ENCODE assay signal across 9 mouse cellular contexts in the genomic region with DNA sequence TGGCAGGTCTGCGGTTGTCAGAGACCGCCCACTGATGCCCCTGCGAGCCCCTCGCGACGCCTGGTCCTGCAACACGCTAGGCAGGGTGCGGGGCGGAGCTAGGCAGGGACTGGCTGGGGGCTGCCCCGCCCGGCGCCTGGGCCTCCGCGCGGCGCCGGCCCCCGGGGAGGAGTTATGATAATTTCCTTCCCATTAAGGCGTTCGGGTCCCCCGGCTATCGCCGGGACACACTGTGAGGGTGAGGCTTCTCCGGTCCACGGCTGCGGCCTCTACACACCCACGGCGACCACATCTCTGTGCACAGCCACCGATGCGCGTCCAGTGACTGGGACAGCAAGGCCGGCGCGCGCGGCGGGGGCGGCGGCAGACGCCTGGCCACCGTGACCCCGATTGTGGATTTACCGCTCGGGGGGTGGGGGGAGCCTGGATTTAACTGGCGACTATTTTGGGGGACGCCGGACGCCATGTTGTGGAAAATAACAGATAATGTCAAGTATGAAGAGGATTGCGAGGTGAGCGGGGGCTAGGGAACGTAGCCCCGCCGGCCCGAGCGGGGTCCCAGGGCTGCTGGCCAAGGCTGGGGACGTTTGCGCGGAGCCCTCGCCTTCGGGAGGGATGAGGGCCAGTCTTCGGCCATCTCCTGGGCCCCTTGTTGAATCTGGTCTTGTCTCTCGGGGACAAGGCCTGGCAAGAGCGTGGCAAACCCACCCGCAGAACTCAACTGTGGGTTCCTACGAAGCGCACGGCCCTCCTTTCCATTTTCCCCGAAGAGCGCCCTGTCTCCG. TPM values are rescaled to one million over a fixed set of nuclear protein-coding genes. Genes with fewer than 3 reads are reported as not detected.
DNase-seq lines count a peak whose midpoint lies in the region; ATAC-seq and TF ChIP-seq lines count a peak whose summit lies in the region.
"Had no signal": no experiment of that assay in that cellular context is flagged by ENCODE, and none has a peak within 500 bp of the region (broad histone marks: within the 10 kb centered on the region; RNA-seq: fewer than 3 reads in every experiment).

Gene Tfap2c (plus strand): TSS at position 223 of the 785 bp plus-strand sequence.

- DNase-seq in testis, postnatal 10 days (ENCODE audit: low spot score) = no peak
- DNase-seq in spleen, postnatal 36 days (ENCODE audit: low spot score in 2 of 2) = no peak
- no peak for DNase-seq in right cerebral cortex, postnatal 10 days (ENCODE audit: low spot score in 2 of 2)
- no peak for DNase-seq in left cerebral cortex, adult 18-20 months (ENCODE audit: low spot score in 2 of 2)

- TF ChIP-seq POLR2A in testis, adult 2 months (IDR thresholded peaks at IDR 0.05; ENCODE audit: control insufficient read depth, low read depth, low read length) = no peak

- H3K27ac ChIP-seq in testis, adult 2 months (ENCODE audit: control insufficient read depth, insufficient read depth, low read depth, low read length) = no peak within 1 kb of the TSS
- H3K27ac ChIP-seq in forebrain, embryonic 13.5 days = peak within 1 kb of the TSS; percentile 51; the same call in 1 of the 2 replicates
- no peak within 1 kb of the TSS for H3K27ac ChIP-seq in kidney, embryonic 16.5 days (ENCODE audit: low read length)

- H3K36me3 ChIP-seq in testis, adult 2 months (ENCODE audit: control insufficient read depth, insufficient read depth, low read length) = no peaks in the 10 kb centered on the region
- no peaks in the 10 kb centered on the region for H3K36me3 ChIP-seq in forebrain, embryonic 13.5 days (ENCODE audit: poor library complexity, severe bottlenecking)
- no peaks in the 10 kb centered on the region for H3K36me3 ChIP-seq in kidney, embryonic 16.5 days (ENCODE audit: insufficient read depth, low read length)

- H3K4me3 ChIP-seq in testis, adult 2 months (ENCODE audit: control insufficient read depth, low read depth, low read length) = peak within 1 kb of the TSS; percentile 35; the same call in 1 of the 2 replicates
- peak within 1 kb of the TSS; percentile 59 for H3K4me3 ChIP-seq in forebrain, embryonic 13.5 days
- peak within 1 kb of the TSS; percentile 41 for H3K4me3 ChIP-seq in kidney, embryonic 16.5 days (ENCODE audit: low read length)

- H3K9me3 ChIP-seq in forebrain, embryonic 13.5 days (replicated peaks) = no peaks in the 10 kb centered on the region
- no peaks in the 10 kb centered on the region for H3K9me3 ChIP-seq in kidney, embryonic 16.5 days (ENCODE audit: low read length)

- peak within 1 kb of the TSS; percentile 77 for H3K9ac ChIP-seq in forebrain, embryonic 13.5 days
- no peak within 1 kb of the TSS for H3K9ac ChIP-seq in kidney, embryonic 16.5 days (replicated peaks; ENCODE audit: low read length)

- peaks cover 15% of the 10 kb centered on the region for H3K4me1 ChIP-seq in testis, adult 2 months (ENCODE audit: control insufficient read depth, insufficient read depth, low read length)
- peaks cover 69% of the 10 kb centered on the region for H3K4me1 ChIP-seq in forebrain, embryonic 13.5 days
- H3K4me1 ChIP-seq in kidney, embryonic 16.5 days (ENCODE audit: insufficient read depth, low read length) = peaks cover 37% of the 10 kb centered on the region

- TF ChIP-seq CTCF in testis, adult 2 months (IDR thresholded peaks at IDR 0.05; ENCODE audit: control insufficient read depth, insufficient read depth, insufficient replicate concordance, low read depth, low read length) = no peak

- peak within 1 kb of the TSS; percentile 77 for H3K4me2 ChIP-seq in forebrain, embryonic 13.5 days
- peak within 1 kb of the TSS; percentile 62 for H3K4me2 ChIP-seq in kidney, embryonic 16.5 days (replicated peaks; ENCODE audit: low read depth, low read length)

- peaks cover 14% of the 10 kb centered on the region for H3K27me3 ChIP-seq in testis, adult 2 months (ENCODE audit: control insufficient read depth, insufficient read depth, low read length)
- peaks cover 96% of the 10 kb centered on the region for H3K27me3 ChIP-seq in forebrain, embryonic 13.5 days
- H3K27me3 ChIP-seq in kidney, embryonic 16.5 days (ENCODE audit: insufficient read depth, low read length) = peaks cover 100% of the 10 kb centered on the region

- WGBS in forebrain, embryonic 13.5 days = under 1% methylated on average over 64 of the region's 70 CpGs
- WGBS in kidney, embryonic 16.5 days = under 1% methylated on average over 68 of the region's 70 CpGs

- peak; percentile 76 for ATAC-seq in forebrain, embryonic 13.5 days
- ATAC-seq in kidney, embryonic 16.5 days (ENCODE audit: low FRiP score, low TSS enrichment) = peak; percentile 55
- ATAC-seq in megakaryocyte progenitor cell, adult 5-6 weeks (replicated peaks; ENCODE audit: poor library complexity) = peak; percentile 33; the same call in 1 of the 2 replicates

RNA-seq across cellular contexts. Expression of gene Tfap2c, which starts in this region (rescaled TPM):
- 0.11 and 0.23 TPM in 2 replicates for polyA plus RNA-seq in testis, adult 2 months (2012; rRNA removed)
- polyA plus RNA-seq in forebrain, embryonic 13.5 days (2015; fragmentation: Nextera tagmentation; extraction: Ambion mirVana) = 35.1 and 35.4 TPM in 2 replicates
- polyA plus RNA-seq in kidney, embryonic 16.5 days (2015; fragmentation: Nextera tagmentation; extraction: Ambion mirVana) = 0.52 and 0.60 TPM in 2 replicates
- total RNA-seq in megakaryocyte progenitor cell, adult 5-6 weeks (2015) = not detected in 2 replicates
- total RNA-seq in megakaryocyte progenitor cell, adult 5-6 weeks (2017) = not detected in 2 replicates
- under 1 TPM in 1 of 2 experiments, not detected in 1; 0.16 TPM for total RNA-seq in left cerebral cortex, adult 18-20 months (2021)
- total RNA-seq: liver, adult 2 months had no signal
- polyA plus RNA-seq: liver, adult 2 months had no signal

Comparison
In these comparisons a context has a peak if more than half of its experiments do, and no peak if none do; other contexts are left out.
1. RNA of gene Tfap2c (polyA plus RNA-seq): 35.1 to 35.4 TPM in forebrain, embryonic 13.5 days; 0.52 to 0.60 TPM in kidney, embryonic 16.5 days and 0.11 to 0.23 TPM in testis, adult 2 months; every median in the first group is over 10 times any median in the second.
2. Peak in ATAC-seq, H3K4me3 ChIP-seq and H3K4me2 ChIP-seq in kidney, embryonic 16.5 days; RNA of the gene not detected or under 1 TPM.
3. Peak in ATAC-seq in megakaryocyte progenitor cell, adult 5-6 weeks; RNA of the gene not detected or under 1 TPM.
4. Peak in every context shown above with its lines, with median percentiles within 50 percentile points of each other: H3K4me3 ChIP-seq and ATAC-seq.